Mouse (Mus musculus) CH12.LX (cell line): Measurements from ENCODE around the gene Olfr455.

Experiments
- CHD2 ChIP-seq: IDR thresholded peaks from 2 replicates; pipeline ENCODE4 v1.6.1; 2011; ENCODE audit warnings: low read length, improper control_type of control experiment
- POLR2A ChIP-seq: IDR thresholded peaks from 2 replicates; pipeline ENCODE4 v1.6.1; 2011; ENCODE audit warnings: low read depth, mild to moderate bottlenecking, improper control_type of control experiment, low read length

- TF ChIP-seq CHD2 = no peak
- TF ChIP-seq POLR2A = no peak
These were observed 57.7 kb downstream of the Olfr455 start for GRCm38 (mm10) chr6:42489731-42490130.
